Mouse (Mus musculus) mouse embryonic stem cell (cell line): ENCODE measurements around the gene Scgb2b12.
"Not testable (repeated sequence)": the region's sequence is repeated elsewhere in the genome, so short reads cannot be mapped to it uniquely, and the experiment has no call there.

ENCODE experiments used
- in situ Hi-C, 2 experiments: fragments of 300-500 bp; cut with MboI; formaldehyde crosslinking; loops; 1 replicate in 1 of 2; 3 replicates in 1 of 2; pipeline ENCODE4 v1.14.3; 2019 to 2020; ENCODE audit warnings: low sequenced_read_pairs in 2 of 2, low pct_unique_long_range_greater_than_20kb in 1 of 2, mixed read lengths in 1 of 2; ENCODE audit not compliant: unreplicated experiment in 1 of 2

Gene Scgb2b12

GRCm38 (mm10) chr7:32327145-32327544 is at the start of gene Scgb2b12:
Gene Scgb2b12 (minus strand): TSS chr7:32327245.
- in situ Hi-C loops = not testable (repeated sequence)

- in situ Hi-C loops = not testable (repeated sequence)
These were observed 6.8 kb upstream of the Scgb2b12 start, which contains the start of gene Scgb1b12 for GRCm38 (mm10) chr7:32333882-32334281. Gene Scgb1b12 (plus strand): TSS chr7:32334182.
